Mouse (Mus musculus) left cerebral cortex, adult 2 months (tissue): ENCODE measurements around the gene 1700025C18Rik. TPM values are rescaled to one million over a fixed set of nuclear protein-coding genes. Genes with fewer than 3 reads are reported as not detected.

Experiments
- DNase-seq, 2 experiments: peaks; one replicate each; pipeline ENCODE4 v3.0.0; 2021 to 2022; ENCODE audit warnings: low spot score in 2 of 2, mixed read lengths in 1 of 2; ENCODE audit errors: extremely low spot score in 1 of 2
- H3K27ac ChIP-seq: fragments of 200-600 bp; 2 replicates; pipeline ENCODE4 v1.8.1; 2022
- H3K4me3 ChIP-seq: fragments of 200-600 bp; 2 replicates; pipeline ENCODE4 v1.8.1; 2022
- CTCF ChIP-seq: fragments of 200-600 bp; IDR thresholded peaks from 2 replicates; pipeline ENCODE4 v1.8.1; 2022; ENCODE audit warnings: antibody characterized with exemption, mild to moderate bottlenecking, moderate library complexity
- intact Hi-C: fragments of 180-260 bp; cut with DNase I; formaldehyde crosslinking; loops from one replicate; pipeline ENCODE4 v1.15.1; 2025
- total RNA-seq, 2 experiments: library from RNA; stranded (reverse); gene quantifications; 2 replicates each; pipeline ENCODE4 v1.2.3; 2021

1700025C18Rik gene
- total RNA-seq, 2 experiments from 2014 or later, result not detected

GRCm38 (mm10) chr2:165033306-165033705, 57.2 kb downstream of the 1700025C18Rik start:
- no peak for DNase-seq
- Histone ChIP-seq H3K4me3 (peak overlapping the region; percentile 82), H3K27ac (no peak overlapping the region; the same call in 1 of the 2 replicates)
- intact Hi-C loops, result loop anchor here (2.0 to 5.0 kb wide), 3 partner anchors 65 to 121 kb away; partner anchors contain the start of genes Slc12a5 and Zfp335
- no peak for TF ChIP-seq CTCF

- no peak for DNase-seq
- TF ChIP-seq CTCF, result peak; percentile 53
- no peak overlapping the region for H3K4me3 ChIP-seq
- H3K27ac ChIP-seq, result no peak overlapping the region
- intact Hi-C loops, result loop anchor here (2.0 to 5.0 kb wide), 3 partner anchors 64 to 120 kb away; partner anchors contain the start of genes Slc12a5 and Zfp335
Observed at GRCm38 (mm10) chr2:165032533-165032932, 58.0 kb downstream of the 1700025C18Rik start.

Other genes starting within 250 kb of the 1700025C18Rik start
- gene Pltp, start 233.0 kb downstream of the 1700025C18Rik start, total RNA-seq, result 10 to 100 TPM; 78.1 to 82.4 TPM
- gene Pcif1, start 211.4 kb downstream of the 1700025C18Rik start, total RNA-seq, result 10 to 100 TPM; 44.8 to 48.8 TPM
- 10 to 100 TPM; 27.2 to 28.0 TPM for gene Zfp335, start 179.0 kb downstream of the 1700025C18Rik start, total RNA-seq
- 1 to 10 TPM; 1.4 TPM for gene Mmp9, start 150.0 kb downstream of the 1700025C18Rik start, total RNA-seq
- gene Slc12a5, start 129.9 kb downstream of the 1700025C18Rik start, total RNA-seq, result 100 to 1,000 TPM; 575 to 581 TPM
- 10 to 100 TPM; 55.5 to 57.5 TPM for gene Ncoa5, start 55.9 kb downstream of the 1700025C18Rik start, total RNA-seq
- under 1 TPM; 0.42 to 0.61 TPM for gene Cd40, start 35.1 kb downstream of the 1700025C18Rik start, total RNA-seq
- gene Cdh22, start 144.1 kb upstream of the 1700025C18Rik start, total RNA-seq, result 10 to 100 TPM; 58.7 to 60.6 TPM
- gene Slc35c2, start 197.1 kb upstream of the 1700025C18Rik start, total RNA-seq, result 10 to 100 TPM; 59.1 to 63.4 TPM
- 100 to 1,000 TPM; 164 to 173 TPM for gene Elmo2, start 235.7 kb upstream of the 1700025C18Rik start, total RNA-seq